In genomic region chr5:43139813-43140212, GRCm38 (mm10) we compare ENCODE assay signal across 15 mouse cellular contexts.
"Had no signal": no experiment of that assay in that cellular context is flagged by ENCODE, and none has a peak within 500 bp of the region (broad histone marks: within the 10 kb centered on the region; RNA-seq: fewer than 3 reads in every experiment).

No protein-coding gene starts in this region.

- DNase-seq: heart, postnatal 14 days; heart, postnatal 36 days; heart, postnatal 4 days; kidney, adult 11 months; kidney, adult 18-20 months; kidney, adult 2 months; kidney, adult 8-10 months; kidney, adult 9 months; kidney, postnatal 10 days; kidney, postnatal 14 days; kidney, postnatal 25 days; kidney, postnatal 36 days; kidney, postnatal 4 days; layer of hippocampus, adult 9-11 months; layer of hippocampus, postnatal 36 days had no signal
